Mouse (Mus musculus) kidney, adult 18-20 months (tissue): ENCODE data around the gene Susd4.
A peak's percentile ranks its signal among the peaks of the same experiment; 100 is the strongest.

Source experiments
- DNase-seq: peaks from one replicate; pipeline ENCODE4 v3.0.0; 2021

Gene Susd4

DNA sequence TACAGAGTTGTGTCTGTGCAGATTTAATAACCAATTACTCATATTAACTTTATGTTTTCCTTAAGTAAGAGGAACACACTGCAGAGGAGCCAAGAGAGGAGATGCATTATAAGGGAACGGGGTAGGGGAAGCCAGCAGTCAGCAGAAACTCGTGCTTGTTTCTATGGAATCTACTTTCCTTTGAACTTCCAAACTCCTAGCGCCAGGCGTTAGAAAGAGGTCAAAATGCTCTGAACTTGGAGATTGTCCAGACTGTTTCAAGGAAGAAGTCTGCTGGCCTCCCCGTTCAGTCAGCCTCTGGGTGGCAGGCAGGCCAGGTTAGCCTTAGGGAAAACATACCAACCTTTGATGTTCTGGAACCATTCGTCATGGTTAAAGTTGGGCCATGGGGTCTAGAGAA lies 25.2 kb downstream of the Susd4 start:
- no peak for DNase-seq

DNA sequence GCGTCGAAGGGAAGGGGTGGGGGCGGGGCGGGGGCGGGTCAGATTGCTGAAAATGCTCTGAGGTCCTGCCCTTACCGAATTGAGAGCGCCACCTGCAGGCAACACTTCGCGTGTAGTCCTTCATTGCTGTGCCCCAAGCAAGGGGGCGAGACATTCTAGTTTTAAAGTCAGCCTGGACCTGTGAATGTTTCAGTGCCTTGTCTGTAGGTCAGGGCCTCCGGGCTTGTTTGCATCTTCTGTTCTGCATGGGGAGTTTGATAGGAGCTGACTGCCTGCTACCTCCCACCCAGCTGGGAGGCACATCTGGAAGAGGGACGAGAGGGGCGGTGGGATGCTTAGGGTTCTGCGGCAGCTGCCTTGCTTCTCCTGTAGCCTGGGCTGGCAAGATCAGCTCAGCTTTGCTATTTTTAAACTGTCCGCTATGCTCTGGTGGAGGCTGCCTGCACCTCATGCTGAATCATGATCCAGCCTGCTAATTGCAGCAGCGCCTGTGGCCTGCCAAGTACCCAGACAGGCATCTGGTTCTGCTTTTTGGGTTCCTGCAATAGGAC lies 28.9 kb downstream of the Susd4 start:
- peak; percentile 70 for DNase-seq

DNA sequence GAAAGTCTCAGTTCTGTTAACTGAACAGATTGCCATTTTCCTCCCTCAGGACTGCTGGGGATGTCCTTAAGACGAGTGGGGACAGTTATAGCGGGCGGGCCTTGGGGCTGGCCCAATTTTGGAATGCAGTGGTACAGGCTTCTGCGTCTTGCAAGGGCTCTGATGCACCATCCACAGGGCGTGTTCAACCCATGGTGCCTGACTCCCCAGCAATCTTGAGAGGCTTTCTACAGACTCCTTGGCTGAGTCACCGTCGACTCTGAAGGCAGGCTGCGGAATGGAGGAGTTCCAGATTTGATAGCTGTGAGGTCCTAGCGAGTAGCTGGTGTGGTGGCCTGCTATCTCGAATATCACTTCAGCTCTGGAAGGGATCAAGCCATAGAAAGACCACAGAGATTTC lies 30.6 kb downstream of the Susd4 start:
- DNase-seq: no peak

DNA sequence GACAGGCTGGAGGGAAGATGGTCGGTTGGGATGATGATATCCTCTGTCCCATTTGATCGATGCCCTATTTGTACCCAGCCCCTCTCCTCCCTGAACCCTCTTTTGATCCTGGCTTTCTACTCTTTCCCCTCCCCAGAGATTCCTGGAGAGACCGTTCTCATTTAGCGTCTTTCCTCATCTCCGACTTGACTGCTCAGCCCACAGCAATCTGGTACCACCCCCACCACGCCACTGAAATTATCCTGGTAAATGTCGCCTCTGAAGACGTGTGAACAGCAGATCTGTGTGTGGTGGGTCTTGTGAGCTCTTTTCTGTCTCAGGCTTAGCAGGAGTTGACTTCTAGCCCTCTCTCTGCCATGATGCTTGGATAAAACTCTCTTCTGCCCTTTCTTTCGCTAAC lies 31.0 kb downstream of the Susd4 start:
- no peak for DNase-seq

DNA sequence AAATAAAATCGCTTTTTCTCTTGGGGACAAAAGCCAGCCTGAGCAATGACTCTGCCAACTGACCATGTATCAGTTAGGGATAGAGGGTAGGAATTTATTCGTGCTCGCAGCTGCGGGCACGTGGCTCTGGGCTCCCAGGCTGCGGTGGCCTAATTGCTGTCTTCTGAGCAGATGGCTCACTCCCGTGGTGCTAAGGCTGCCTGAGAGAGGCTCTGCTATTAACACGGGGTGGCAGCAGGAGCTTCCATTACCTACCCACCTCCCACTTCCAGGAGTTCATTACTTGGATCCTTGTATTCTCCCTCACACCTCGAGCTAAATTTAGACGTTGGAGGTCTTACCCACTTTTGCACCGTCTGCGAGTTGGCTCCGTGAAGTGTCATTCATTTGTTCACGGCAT lies 33.4 kb downstream of the Susd4 start:
- DNase-seq: no peak

DNA sequence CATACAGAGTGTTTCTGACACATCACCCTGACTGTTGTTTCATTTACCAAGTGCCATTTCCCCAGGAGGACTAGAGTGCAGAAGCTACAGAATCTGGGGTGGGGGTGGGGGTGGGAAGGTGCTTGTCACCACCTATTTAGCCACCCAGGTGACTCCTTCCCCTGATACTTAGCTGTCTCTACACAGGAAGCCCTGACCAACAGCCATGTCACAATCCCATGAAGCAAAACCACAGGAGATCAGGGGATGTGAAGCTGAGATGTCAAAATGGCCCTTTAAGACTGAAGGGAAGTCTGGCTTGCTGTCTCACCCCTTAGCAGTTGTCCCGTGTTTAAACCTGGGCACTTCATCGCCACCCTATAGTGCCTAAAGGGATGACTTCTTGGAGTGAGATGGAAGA lies 37.9 kb downstream of the Susd4 start:
- no peak for DNase-seq

DNA sequence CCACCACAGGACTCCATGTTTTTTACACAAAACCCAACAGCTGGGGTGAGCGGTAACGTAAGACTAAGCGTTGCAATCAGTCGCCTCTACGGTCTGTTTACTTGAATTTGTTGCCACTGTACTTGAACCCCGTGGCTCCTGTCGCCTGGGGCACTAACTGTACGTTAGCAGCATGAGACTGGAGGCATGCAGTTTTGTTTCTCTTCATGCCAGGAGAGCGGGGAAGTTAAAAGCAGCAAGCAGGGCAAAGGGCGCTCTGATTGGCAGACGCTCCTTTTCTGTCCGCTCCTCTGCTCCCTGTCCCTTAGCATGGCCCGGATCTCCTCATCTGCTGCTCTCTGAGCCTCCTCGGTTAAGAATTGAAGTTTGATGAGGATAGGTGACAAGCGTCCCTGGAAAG lies 39.2 kb downstream of the Susd4 start:
- DNase-seq: peak; percentile 11

DNA sequence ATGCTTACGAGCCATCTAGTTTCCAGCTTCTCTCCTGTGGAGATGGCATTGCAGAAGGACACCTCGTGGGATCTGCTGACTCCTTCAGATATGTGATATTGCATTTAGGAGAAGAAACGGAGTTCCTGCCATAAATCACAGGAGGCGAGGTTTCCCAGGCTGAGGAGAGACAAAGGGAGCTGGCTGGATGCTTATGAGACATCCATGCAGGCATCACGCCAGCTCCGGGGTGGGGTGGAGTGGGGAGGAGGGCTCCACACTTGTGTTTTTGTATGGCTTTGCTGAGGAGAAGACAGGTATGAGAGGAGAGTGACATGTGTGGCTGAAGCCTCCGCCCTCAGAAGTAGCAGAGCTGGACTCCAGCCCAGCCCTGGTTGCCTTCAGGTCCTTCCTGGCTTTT lies 50.3 kb downstream of the Susd4 start:
- DNase-seq: no peak

DNA sequence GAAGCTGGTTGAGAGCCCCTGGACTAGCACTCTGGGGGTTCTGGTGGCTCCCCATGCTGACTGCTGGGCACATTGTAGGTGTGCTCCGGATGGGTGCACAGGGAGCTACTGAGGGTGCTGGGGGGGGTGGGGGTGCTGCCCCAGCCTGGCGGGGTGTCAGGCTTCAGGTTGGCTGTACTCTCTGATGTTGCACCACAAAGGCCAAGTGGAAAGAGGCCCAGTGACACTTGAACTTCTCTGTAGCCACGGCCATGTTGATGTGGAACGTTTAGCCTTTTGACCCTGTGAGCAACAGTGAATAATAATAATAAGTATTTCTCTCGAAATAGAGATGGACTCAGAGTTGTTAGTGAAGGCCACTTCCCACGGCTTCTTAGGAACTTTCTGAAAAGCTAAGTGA lies 50.9 kb downstream of the Susd4 start:
- no peak for DNase-seq

DNA sequence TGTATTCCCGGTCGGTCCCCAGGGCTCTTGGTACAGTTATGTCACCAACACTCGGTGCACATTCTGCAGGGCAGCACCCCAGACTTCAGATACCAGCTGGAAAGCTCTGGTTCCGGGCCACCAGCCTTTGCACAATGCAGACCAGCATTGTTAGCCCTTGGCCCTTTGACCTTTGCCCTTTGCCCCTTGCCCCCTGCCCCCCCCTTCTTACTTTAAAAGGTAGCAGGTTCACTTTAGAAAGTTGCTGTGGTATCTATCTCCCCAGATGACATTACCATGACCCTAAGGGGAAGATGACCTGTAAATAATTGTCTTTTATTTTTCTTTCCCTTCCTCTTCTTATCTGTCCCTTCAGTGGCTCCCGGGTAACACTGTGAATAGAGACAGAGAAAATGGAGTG lies 53.4 kb downstream of the Susd4 start:
- DNase-seq: no peak

DNA sequence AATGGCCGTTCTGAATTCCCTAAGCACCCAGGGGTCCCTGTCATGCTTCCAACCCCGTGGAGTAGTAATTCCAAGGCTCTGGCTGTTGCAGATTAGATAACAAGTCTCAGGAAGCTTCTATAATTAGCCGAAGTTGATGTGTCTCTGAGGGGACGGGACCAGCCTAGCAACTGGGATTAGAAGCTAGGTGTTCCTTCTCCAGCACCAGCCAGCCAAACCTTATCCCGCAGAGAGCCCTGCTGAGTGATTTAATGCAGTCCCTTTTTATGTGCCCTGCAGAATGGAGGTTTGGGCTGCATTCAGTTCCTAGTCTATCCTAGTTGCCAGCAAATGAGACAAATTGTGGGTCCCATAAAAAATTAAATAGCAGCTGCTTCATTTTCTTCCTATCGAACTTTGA lies 54.0 kb downstream of the Susd4 start:
- no peak for DNase-seq

DNA sequence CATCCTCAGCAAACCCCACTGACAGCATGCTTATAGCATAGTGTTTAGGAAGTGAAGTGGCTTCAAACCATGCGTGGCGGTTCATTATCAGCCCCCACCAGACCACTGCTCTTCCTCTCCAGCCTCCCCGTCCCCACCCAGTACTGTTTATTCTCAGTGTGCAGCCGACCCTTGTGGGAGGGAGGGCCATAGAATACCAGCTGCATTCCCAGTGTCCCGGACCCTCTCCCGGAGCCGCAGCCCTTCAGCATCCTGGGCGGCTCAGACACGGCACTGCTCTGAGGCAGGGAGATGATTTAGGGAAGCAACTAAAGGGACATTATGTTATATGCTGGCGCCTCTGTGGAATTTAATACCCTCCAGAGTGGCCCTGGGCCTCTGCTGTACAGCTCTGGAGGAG lies 55.3 kb downstream of the Susd4 start:
- DNase-seq: no peak

DNA sequence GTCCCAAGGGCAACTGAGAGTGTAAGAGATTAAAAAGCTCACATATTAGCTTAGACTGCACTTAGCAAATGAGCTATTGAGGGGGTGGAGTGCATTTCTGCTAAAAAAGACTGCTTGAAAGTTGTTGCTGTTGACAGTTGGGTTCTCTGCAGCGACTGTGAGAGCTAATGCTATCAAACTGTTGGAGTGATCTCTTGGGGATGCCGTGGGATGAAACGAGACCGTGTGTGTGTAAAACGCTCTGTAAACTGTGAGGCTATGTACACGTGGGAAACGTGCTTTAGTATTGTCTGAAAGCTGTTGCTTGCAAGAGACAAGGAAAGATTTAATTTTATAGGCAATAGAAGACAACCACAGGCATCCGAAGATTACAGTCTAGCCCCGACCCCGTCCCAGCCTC lies 59.1 kb downstream of the Susd4 start:
- DNase-seq: no peak

DNA sequence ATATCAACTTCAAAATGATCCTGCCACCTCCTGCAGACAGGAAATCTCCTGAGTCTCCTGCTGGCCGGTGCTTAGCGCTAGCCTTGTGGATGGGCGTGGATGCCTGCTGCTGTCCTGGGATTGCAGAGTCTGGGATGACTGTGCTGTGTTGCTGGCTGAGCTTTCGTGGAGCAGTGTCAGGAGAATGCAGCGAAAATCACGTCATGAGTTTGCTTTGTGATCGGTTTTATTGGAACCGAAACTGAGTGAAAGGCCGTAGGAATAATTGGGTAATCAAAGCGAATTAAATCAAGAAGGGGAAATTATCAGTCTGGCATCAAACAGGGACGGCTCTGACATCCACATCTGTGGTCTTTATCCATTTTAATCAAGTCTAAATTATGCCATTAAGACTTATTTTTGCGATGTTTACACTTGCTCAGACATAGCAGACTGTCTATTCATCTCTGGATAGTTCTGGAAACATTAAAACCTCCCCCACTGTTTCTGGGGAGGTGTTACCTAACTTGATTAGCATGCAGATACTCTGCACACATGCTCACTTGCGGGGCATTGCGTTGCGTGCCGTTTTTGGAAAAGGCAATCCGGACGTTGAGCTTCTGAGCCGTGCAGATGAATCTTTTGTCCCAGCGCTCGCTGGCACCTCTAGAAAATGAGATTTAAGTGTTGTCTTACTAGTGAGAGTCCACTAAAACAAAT lies 60.2 kb downstream of the Susd4 start:
- no peak for DNase-seq

DNA sequence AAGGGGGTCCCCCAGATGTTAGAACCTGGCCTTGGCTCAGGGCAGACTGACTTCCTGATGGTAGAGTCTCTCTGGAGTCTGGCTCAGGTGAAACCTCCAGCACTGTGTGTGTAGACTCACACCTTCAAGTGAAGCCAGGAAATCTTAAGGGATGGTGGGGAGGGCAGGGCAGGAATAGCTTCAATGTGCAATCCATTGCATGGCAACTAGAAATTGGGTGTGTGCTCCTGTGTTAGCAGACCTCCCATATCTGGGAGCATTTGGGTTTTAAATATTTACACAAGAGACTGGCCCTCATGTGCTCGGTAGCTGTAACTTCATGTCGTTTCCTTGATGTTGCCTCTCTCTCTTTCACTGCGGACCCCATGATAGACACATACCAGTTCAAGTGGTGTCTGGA lies 62.9 kb downstream of the Susd4 start:
- DNase-seq: no peak

DNA sequence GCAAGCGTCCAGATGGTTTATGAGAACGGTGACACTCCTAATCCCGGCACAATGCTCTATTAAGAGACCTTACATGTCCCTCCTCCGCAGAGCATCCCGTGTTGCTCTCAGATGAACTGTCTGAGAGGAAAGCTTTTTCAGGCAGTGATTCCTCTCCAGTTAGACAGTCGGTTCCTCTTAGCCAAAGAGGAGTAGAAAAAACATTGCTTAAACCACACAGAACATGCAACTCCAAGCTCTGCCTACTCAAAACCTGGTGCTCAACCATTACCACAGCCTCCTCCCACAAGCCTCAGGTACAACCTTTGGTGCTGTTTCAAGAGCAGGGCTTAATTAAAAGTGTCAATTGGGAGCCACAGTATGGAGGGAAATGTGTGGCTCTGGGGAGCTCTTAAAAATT lies 74.4 kb downstream of the Susd4 start:
- DNase-seq: no peak

DNA sequence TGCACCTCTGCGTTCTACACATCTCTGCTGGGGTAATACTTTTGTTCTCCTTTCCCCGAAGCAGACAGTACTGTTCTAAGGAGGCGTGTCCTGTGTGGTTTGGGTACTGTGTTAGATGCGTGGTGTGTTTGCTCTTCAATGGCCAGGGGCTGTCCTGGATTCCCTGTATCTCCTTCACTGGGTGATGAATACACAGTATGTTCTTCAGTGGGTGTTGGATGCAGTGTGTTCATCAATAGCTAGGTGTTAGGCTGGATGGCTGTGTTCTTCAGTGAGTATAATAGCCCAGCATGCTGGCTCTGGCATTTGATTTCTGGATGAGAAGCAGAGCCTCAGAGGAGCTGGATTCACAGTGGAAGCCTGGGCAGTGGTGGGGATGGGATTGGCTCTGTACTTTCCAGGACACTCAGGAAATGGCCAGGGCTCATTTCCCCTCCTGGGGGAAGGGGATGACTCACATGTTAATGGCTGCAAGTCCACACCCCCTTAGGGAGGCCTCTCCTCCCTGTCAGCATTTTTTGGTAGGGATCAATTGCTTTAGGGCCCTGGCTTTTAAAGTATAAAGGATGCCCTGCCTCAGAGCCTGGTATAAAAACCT lies 75.8 kb downstream of the Susd4 start:
- DNase-seq: no peak

DNA sequence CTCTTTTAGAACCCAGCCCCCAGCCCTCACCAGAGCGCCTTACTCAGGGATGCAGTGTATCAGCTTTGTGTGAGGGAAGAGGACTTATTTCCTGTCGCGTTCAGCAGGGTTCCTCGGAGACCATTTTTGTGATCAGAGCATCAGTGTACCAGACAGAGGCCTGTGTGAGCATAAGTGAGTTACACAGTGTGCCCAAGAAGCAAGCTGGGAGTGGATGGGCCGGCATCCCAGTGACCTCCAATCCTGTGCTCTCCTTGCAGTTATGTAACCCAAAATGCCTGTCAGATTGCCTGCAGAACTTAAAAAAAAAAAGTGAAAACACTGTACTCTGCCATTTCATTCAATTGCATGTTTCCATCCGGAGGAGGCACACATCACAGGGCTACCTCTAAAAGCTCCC lies 76.4 kb downstream of the Susd4 start:
- no peak for DNase-seq

DNA sequence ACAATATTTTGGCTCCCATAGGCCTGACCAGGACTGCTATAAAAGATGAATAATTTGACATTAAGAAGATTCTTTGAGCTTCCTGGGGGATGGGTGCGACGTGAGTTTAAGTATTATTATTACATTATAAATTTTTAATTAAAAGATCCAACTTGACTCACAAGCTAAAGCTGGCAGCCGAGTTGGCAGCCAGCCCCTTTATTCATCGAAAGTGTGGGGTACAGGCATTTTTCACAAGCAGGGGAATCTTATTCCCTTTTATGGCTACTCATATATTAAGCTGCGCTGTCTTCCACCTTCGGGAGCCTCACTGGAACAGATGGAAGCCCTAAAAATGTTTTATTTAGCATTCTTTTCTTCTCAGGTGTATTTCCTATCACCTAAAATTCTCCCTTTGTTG lies 76.9 kb downstream of the Susd4 start:
- no peak for DNase-seq

DNA sequence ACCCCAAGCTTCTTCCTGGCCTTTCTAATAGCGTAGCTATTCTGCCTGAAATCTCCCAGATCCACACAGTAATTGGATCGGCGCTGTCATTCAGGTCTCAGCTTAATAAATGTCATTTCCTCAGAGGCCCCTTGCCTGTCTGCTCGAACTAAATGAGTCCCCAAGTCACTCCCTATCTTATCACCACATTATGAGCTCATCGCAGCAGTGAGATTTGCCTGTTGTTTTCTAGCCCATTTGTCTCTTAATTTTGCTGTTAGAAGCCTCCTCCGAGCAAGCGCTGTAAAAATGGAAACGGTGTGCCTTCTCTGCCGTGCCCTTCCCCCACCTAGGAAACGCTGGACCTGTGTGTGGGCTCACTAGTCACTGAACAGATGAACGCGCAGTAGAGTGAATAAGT lies 85.9 kb downstream of the Susd4 start:
- DNase-seq: no peak

DNA sequence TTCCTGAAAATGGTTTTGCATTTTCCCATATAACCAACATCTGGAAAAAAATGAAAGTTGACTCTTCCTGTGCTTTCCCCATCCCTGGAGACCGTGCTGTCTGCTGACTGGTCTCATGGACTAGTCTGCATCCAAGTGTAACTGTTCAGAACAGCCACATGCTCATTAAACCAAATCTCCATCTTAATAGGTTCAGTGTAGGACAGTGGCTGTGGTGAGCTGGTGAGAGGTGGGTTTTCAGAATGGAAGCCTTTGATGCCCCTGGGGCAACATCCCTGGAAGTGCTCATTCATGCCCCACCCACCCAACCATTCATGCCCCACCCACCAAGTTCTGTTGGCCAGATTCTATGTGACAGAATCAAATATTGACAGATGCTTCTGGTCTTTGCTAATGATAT lies 86.4 kb downstream of the Susd4 start:
- no peak for DNase-seq

DNA sequence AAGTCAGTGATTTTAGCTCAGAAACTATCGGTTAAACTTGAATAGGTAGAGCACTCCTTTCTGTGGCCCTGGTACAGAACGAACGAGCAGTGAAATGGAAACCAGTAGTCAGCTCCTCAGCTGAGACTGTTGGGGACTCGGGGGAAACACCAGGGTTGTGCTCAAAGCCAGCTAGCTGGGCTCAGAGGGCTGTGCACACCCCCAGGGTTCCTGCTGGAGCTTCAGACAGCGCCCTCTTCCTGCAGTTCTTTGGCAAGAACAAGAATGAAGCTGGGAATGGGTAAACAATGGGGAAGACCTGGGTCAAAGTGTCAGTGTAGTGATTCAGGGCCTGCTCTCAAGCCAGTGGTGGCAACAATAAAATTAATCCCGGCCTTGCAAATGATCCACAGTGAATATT lies 88.5 kb downstream of the Susd4 start:
- DNase-seq: no peak

DNA sequence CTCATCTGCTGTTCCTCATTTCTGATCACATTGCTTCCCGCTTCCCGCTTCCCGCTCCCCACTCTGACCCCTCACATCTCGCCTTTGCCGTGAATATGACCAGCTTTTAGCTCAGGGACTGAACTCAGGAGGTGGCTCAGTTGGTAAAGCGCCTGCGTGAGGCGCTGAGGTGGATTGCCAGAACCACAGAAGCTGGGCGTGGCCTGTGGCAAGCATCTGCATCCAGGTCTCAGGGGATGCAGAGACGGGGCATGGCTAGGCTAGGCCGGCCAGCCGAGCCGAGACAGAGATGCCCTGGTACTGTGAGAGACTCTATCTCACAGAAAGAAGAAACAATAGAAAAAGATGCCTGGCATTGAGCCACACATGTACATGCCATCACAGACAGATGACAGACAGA lies 93.0 kb downstream of the Susd4 start:
- DNase-seq: no peak

DNA sequence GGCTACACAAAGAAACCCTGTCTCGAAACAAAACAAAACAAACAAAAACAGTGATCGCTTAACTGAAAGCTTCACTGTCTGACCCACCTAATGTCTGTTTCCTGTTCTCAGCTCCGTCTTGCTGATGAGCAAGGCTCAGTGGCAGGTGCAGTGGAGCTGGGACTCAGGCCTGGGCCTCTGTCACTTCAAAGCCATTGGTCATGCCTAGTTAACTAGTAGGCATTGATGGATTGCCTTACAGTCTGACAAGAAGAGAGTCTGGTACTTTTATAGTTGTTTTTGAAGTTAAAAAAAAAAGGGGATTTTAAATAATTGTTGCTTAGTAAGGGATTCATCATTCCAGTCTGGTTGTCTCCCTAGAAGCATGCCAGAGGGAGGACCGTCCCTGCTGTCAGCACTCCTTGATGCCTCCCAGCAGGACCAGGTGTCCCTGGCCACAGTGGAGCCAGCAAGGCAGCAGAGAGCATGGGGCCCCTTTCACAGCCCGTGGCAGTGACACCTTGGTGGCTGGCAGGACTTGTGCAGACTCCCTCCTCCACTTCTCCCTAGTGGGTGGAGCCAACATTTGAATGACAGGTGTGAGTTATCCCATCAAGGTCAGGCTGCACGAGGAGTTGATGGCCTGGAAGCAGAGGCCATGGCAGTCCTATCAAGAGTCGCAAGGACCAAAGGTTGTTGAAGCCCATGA lies 98.2 kb downstream of the Susd4 start:
- DNase-seq: no peak
